Mouse (Mus musculus) stomach, embryonic 14.5 days (tissue): ENCODE data around the gene 1700001O22Rik. TPM values are rescaled to one million over a fixed set of nuclear protein-coding genes. Genes with fewer than 3 reads are reported as not detected.

Experiments
- ATAC-seq: fragments of 200-750 bp; cut with Nextera tagmentation; 2 replicates; pipeline ENCODE4 v1.8.0; 2017; ENCODE audit warnings: low read depth, moderate TSS enrichment; ENCODE audit not compliant: insufficient number of reproducible peaks, insufficient read depth, low FRiP score
- H3K27ac ChIP-seq: fragments of 300-500 bp; sonication (generic); 2 replicates; pipeline ENCODE4 v1.5.1; 2014; ENCODE audit warnings: mild to moderate bottlenecking, low read length, moderate library complexity, mixed read lengths
- H3K27me3 ChIP-seq: fragments of 300-500 bp; sonication (generic); 2 replicates; pipeline ENCODE4 v1.6.1; 2014; ENCODE audit warnings: low read length, control low read depth, mixed read lengths; ENCODE audit not compliant: control insufficient read depth, insufficient read depth
- H3K36me3 ChIP-seq: fragments of 300-500 bp; sonication (generic); 2 replicates; pipeline ENCODE4 v1.6.1; 2014; ENCODE audit warnings: mild to moderate bottlenecking, control low read depth, low read length, moderate library complexity, mixed read lengths; ENCODE audit not compliant: control insufficient read depth, insufficient read depth
- H3K4me1 ChIP-seq: fragments of 300-500 bp; sonication (generic); 2 replicates; pipeline ENCODE4 v1.6.1; 2014; ENCODE audit warnings: low read length, control low read depth, mixed read lengths; ENCODE audit not compliant: control insufficient read depth, insufficient read depth
- H3K4me2 ChIP-seq: fragments of 300-500 bp; sonication (generic); replicated peaks from 2 replicates; pipeline ENCODE4 v1.6.1; 2014; ENCODE audit warnings: low read depth, low read length, control low read depth
- H3K4me3 ChIP-seq: fragments of 300-500 bp; sonication (generic); 2 replicates; pipeline ENCODE4 v1.5.1; 2014; ENCODE audit warnings: low read depth, low read length, control low read depth
- H3K9ac ChIP-seq: fragments of 300-500 bp; sonication (generic); replicated peaks from 2 replicates; pipeline ENCODE4 v1.6.1; 2014; ENCODE audit warnings: low read depth, mild to moderate bottlenecking, control low read depth, low read length, moderate library complexity, mixed read lengths
- H3K9me3 ChIP-seq: fragments of 300-500 bp; sonication (generic); 2 replicates; pipeline ENCODE4 v1.6.1; 2016; ENCODE audit warnings: low read depth, low read length, control low read depth; ENCODE audit not compliant: control insufficient read depth
- WGBS: fragments of 180-500 bp; shearing (Covaris S2); extraction: QIAGEN DNeasy Blood & Tissue Kit; methylation state at CpG from one replicate; pipeline ENCODE4 v1.1.7; 2014; 5-methylcytosine and 5-hydroxymethylcytosine counted together
- polyA plus RNA-seq: library from polyadenylated mRNA; unstranded; fragments of >200 nt; fragmentation: Nextera tagmentation; extraction: Ambion mirVana; gene quantifications from 2 replicates; pipeline ENCODE4 v1.2.1, GENCODE M21; 2014

1700001O22Rik gene
- polyA plus RNA-seq, 1 experiment from 2014 or later, result 3.3 TPM

DNA sequence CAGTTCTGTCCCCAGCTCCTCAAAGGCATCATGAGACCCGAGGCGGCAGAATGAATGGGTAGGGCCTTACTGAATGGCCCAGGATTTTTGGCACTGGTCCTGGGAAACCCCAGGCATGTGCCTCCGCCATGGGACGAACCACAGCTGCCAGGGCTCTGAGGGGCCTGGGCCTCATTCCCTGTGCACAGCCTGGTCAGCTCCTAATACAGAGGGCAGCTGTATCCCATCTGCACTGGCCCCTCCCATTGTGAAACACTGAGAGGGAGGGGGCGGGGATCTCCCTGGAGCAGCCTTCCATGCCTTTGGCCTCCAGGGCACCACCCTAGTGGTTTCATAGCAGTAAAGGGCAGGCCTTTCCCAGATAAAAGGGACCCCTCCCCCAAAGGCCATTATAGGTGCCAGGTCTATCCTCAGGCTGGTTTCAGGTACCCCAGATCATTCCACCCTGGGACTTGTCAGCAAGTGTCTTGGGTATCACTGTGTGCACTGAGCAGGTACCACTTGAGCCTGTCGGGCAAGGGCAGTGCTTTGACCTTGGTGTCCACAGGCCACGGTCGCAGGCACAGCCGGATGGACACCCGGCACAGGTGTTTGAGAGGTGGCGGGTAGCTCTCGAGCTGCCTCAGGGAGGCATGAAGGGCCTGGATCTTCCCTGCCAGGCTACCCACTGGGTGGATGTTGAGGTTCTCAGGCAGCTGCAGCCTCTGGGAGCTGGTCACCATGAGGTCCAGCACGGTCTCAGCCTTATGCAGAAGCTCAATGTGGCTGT lies 20.1 kb upstream of the 1700001O22Rik start:
- WGBS, result 69% methylated on average over 13 of the region's 13 CpGs

GRCm38 (mm10) chr2:30822460-30822859 lies 19.0 kb upstream of the 1700001O22Rik start:
- Histone ChIP-seq H3K36me3 (peaks cover 60% of the 10 kb centered on the region), H3K4me3 (no peak overlapping the region), H3K9ac (no peak overlapping the region), H3K4me2 (no peak overlapping the region), H3K9me3 (no peaks in the 10 kb centered on the region), H3K27ac (peak overlapping the region; percentile 66; the same call in 1 of the 2 replicates), H3K4me1 (peaks cover 16% of the 10 kb centered on the region), H3K27me3 (no peaks in the 10 kb centered on the region)
- 88% methylated on average over 8 of the region's 8 CpGs for WGBS
- no peak for ATAC-seq

More for the DNA sequence above, 20.1 kb upstream of the 1700001O22Rik start:
- Histone ChIP-seq H3K4me3 (no peak overlapping the region), H3K27me3 (no peaks in the 10 kb centered on the region), H3K4me2 (0 out of 2 replicates have a peak overlapping the region, but pooled peaks have one; percentile 3), H3K27ac (peak overlapping the region; percentile 66; the same call in 1 of the 2 replicates), H3K36me3 (peaks cover 60% of the 10 kb centered on the region), H3K9ac (no peak overlapping the region; the same call in 1 of the 2 replicates), H3K9me3 (no peaks in the 10 kb centered on the region), H3K4me1 (peaks cover 16% of the 10 kb centered on the region)
- peak; percentile 79; the same call in 1 of the 2 replicates for ATAC-seq

DNA sequence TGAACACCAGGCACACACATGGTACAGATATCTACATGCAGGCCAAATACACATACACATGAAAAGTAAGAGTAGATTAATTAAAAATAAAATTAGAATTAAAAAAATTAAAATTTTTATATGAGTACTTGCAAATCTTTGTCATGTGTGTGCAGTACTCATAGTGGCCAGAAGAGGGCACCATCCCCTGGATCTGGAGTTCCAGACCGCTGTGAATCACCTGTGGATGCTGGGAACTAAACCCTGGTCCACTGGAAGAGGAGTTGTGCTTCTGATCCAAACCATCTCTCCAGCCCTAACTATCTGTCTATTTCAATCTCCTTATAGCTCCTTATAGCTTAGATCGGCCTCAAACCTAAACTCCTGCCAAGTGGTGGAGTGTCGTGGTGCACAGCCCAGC lies 17.6 kb upstream of the 1700001O22Rik start:
- Histone ChIP-seq H3K36me3 (peaks cover 67% of the 10 kb centered on the region), H3K4me1 (peaks cover 6% of the 10 kb centered on the region; the same call in 1 of the 2 replicates), H3K27ac (no peak overlapping the region), H3K9me3 (no peaks in the 10 kb centered on the region), H3K27me3 (no peaks in the 10 kb centered on the region), H3K9ac (no peak overlapping the region), H3K4me2 (no peak overlapping the region), H3K4me3 (no peak overlapping the region)
- no peak for ATAC-seq
- 96% methylated on average over 3 of the region's 3 CpGs for WGBS

- Histone ChIP-seq H3K9me3 (no peaks in the 10 kb centered on the region), H3K9ac (no peak overlapping the region), H3K4me2 (no peak overlapping the region), H3K4me1 (peaks cover 6% of the 10 kb centered on the region; the same call in 1 of the 2 replicates), H3K27ac (no peak overlapping the region), H3K4me3 (no peak overlapping the region), H3K36me3 (peaks cover 71% of the 10 kb centered on the region), H3K27me3 (no peaks in the 10 kb centered on the region)
- ATAC-seq, result no peak
- WGBS, result 91% methylated on average over 5 of the region's 5 CpGs
Measured at GRCm38 (mm10) chr2:30819873-30820272, 16.4 kb upstream of the 1700001O22Rik start.

DNA sequence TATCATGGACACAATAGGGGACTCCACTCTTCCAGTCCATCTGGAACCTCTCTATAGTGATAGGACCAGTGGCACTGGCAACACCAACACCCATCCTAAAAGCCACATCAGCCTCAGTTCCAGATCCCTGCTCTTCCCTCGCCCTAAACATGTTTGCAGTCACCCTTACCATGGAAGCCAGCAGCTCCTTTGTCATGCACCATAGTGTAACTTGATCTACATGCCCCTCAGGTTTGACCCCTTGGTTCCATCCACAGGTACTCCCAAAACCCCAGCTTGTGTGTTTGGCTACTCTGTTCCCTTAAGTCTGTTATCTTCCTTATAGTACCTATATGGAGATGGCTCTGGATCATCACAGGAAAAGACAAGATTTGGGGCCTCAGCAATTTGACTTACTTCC lies 12.9 kb upstream of the 1700001O22Rik start:
- no peak overlapping the region for H3K9ac ChIP-seq

GRCm38 (mm10) chr2:30810573-30810972 lies 7.1 kb upstream of the 1700001O22Rik start:
- WGBS, result 86% methylated on average over 7 of the region's 7 CpGs
- Histone ChIP-seq H3K4me2 (no peak overlapping the region), H3K4me1 (peaks cover 17% of the 10 kb centered on the region), H3K27ac (no peak overlapping the region), H3K4me3 (no peak overlapping the region), H3K36me3 (peaks cover 21% of the 10 kb centered on the region), H3K9ac (no peak overlapping the region), H3K9me3 (no peaks in the 10 kb centered on the region), H3K27me3 (no peaks in the 10 kb centered on the region)
- ATAC-seq, result no peak

More for the DNA sequence above, 12.9 kb upstream of the 1700001O22Rik start:
- 92% methylated on average over 1 of the region's 1 CpGs for WGBS
- Histone ChIP-seq H3K4me1 (no peaks in the 10 kb centered on the region), H3K36me3 (peaks cover 59% of the 10 kb centered on the region), H3K27me3 (no peaks in the 10 kb centered on the region), H3K4me2 (no peak overlapping the region), H3K27ac (no peak overlapping the region), H3K9me3 (no peaks in the 10 kb centered on the region), H3K4me3 (no peak overlapping the region)
- no peak for ATAC-seq

DNA sequence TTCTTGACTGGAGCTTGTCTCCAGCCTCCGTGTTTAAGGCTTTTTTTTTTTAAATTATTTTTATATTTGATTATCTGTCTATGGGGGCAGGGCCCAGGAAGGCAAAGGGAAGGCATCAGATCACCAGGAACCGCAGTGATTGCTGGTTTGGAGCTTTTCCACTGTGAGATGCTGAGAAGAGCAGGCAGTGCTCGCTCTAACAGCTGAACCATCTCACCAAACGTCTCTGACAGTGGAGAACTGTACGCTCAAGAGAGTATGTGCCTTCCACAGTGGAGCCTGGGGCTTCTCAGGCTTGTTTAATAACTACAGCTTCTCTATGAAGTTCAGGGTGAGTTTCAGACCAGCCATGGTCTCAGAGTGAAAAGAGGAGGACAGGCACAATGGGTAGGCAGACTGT lies 6.0 kb upstream of the 1700001O22Rik start:
- Histone ChIP-seq H3K9ac (no peak overlapping the region), H3K4me2 (peak overlapping the region; percentile 21), H3K4me3 (peak overlapping the region; percentile 10; the same call in 1 of the 2 replicates), H3K4me1 (peaks cover 17% of the 10 kb centered on the region), H3K27me3 (no peaks in the 10 kb centered on the region), H3K36me3 (peaks cover 11% of the 10 kb centered on the region), H3K9me3 (no peaks in the 10 kb centered on the region), H3K27ac (peak overlapping the region; percentile 49; the same call in 1 of the 2 replicates)
- 51% methylated on average over 5 of the region's 5 CpGs for WGBS
- no peak for ATAC-seq

DNA sequence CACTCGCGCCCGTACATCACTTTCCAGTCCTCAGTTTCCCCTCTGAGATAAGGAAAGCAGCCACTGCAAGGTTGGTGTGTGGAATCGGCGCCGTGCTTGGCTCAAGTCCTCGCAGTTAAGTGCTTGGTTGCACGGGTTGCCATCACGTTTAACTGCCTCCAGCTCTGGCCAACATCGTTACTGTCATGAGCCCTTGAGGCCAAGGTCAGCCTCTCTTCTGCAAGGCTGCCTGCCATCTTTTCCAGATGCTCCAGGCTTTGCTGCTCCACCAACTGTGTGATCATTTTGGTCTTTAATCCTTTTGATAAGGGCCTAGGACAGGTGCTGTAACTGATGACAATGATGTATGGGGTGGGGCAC lies 4.8 kb upstream of the 1700001O22Rik start:
- H3K4me2 ChIP-seq, result peak overlapping the region; percentile 96
- peaks cover 7% of the 10 kb centered on the region for H3K36me3 ChIP-seq
- 1% methylated on average over 10 of the region's 10 CpGs for WGBS
- H3K4me3 ChIP-seq, result peak overlapping the region; percentile 61
- no peaks in the 10 kb centered on the region for H3K9me3 ChIP-seq
- H3K4me1 ChIP-seq, result peaks cover 17% of the 10 kb centered on the region
- H3K27me3 ChIP-seq, result no peaks in the 10 kb centered on the region
- H3K9ac ChIP-seq, result peak overlapping the region; percentile 67
- H3K27ac ChIP-seq, result peak overlapping the region; percentile 44
- ATAC-seq, result no peak
